Mouse (Mus musculus) MEL (cell line): ENCODE data around the gene Col6a3. TPM values are rescaled to one million over a fixed set of nuclear protein-coding genes. Genes with fewer than 3 reads are reported as not detected.

ENCODE experiments used
- DNase-seq: peaks from one replicate; pipeline ENCODE4 v3.0.0; 2011; ENCODE audit warnings: low read depth, low spot score
- H3K27ac ChIP-seq: 2 replicates; pipeline ENCODE4 v1.5.1; 2012; ENCODE audit warnings: low read depth, mild to moderate bottlenecking, control low read depth, low read length, moderate library complexity; ENCODE audit not compliant: control insufficient read depth
- H3K27me3 ChIP-seq, 2 experiments: fragments of 150-350 bp in 1 of 2; sonication (generic) in 1 of 2; 2 replicates each; pipeline ENCODE4 v1.6.1; 2012; ENCODE audit warnings: low read length in 2 of 2, mild to moderate bottlenecking in 2 of 2, improper control_type of control experiment in 1 of 2, moderate library complexity in 1 of 2; ENCODE audit not compliant: insufficient read depth in 2 of 2, control insufficient read depth in 1 of 2
- H3K36me3 ChIP-seq, 2 experiments: 2 replicates each; pipeline ENCODE4 v1.6.1; 2012 to 2014; ENCODE audit warnings: low read length in 2 of 2, improper control_type of control experiment in 1 of 2, inconsistent platforms in 1 of 2, mild to moderate bottlenecking in 1 of 2; ENCODE audit not compliant: insufficient read depth in 2 of 2, control insufficient read depth in 1 of 2
- H3K4me1 ChIP-seq, 2 experiments: fragments of 150-350 bp in 1 of 2; sonication (generic) in 1 of 2; 2 replicates each; pipeline ENCODE4 v1.6.1; 2012; ENCODE audit warnings: low read length in 2 of 2, improper control_type of control experiment in 1 of 2, mild to moderate bottlenecking in 1 of 2; ENCODE audit not compliant: insufficient read depth in 2 of 2, control insufficient read depth in 1 of 2
- H3K4me3 ChIP-seq, 2 experiments: fragments of 150-350 bp in 1 of 2; sonication (generic) in 1 of 2; 2 replicates each; pipeline ENCODE4 v1.5.1; 2012; ENCODE audit warnings: low read depth in 2 of 2, low read length in 2 of 2, mild to moderate bottlenecking in 2 of 2, moderate library complexity in 2 of 2, control low read depth in 1 of 2, improper control_type of control experiment in 1 of 2; ENCODE audit not compliant: control insufficient read depth in 1 of 2, insufficient read depth in 1 of 2
- H3K79me2 ChIP-seq: 2 replicates; pipeline ENCODE4 v1.6.1; 2012; ENCODE audit warnings: mild to moderate bottlenecking, low read length, moderate library complexity; ENCODE audit not compliant: control insufficient read depth, poor library complexity, insufficient read depth
- H3K9ac ChIP-seq: 2 replicates; pipeline ENCODE4 v1.6.1; 2012; ENCODE audit warnings: low read depth, mild to moderate bottlenecking, control low read depth, low read length, moderate library complexity; ENCODE audit not compliant: control insufficient read depth, poor library complexity, severe bottlenecking
- H3K9me3 ChIP-seq: fragments of 150-350 bp; sonication (generic); replicated peaks from 2 replicates; pipeline ENCODE4 v1.6.1; 2012; ENCODE audit warnings: mild to moderate bottlenecking, low read length, improper control_type of control experiment, moderate library complexity; ENCODE audit not compliant: insufficient read depth
- CHD1 ChIP-seq: IDR thresholded peaks from 2 replicates; pipeline ENCODE4 v1.6.1; 2012; ENCODE audit warnings: low read depth, mild to moderate bottlenecking, inconsistent platforms, low read length, improper control_type of control experiment
- CHD2 ChIP-seq: IDR thresholded peaks from 2 replicates; pipeline ENCODE4 v1.6.1; 2011; ENCODE audit warnings: low read length, improper control_type of control experiment
- CTCF ChIP-seq, 3 experiments: IDR thresholded peaks in 2 of 3; conservative IDR thresholded peaks in 1 of 3; 2 replicates each; pipeline ENCODE4 v1.5.1; 2011 to 2012; ENCODE audit warnings: low read length in 3 of 3, low read depth in 2 of 3, mild to moderate bottlenecking in 2 of 3, improper control_type of control experiment in 1 of 3, inconsistent platforms in 1 of 3, mixed read lengths in 1 of 3, moderate library complexity in 1 of 3; ENCODE audit not compliant: control insufficient read depth in 1 of 3, insufficient read depth in 1 of 3, poor library complexity in 1 of 3, severe bottlenecking in 1 of 3
- E2F4 ChIP-seq: IDR thresholded peaks from 2 replicates; pipeline ENCODE4 v1.6.1; 2011; ENCODE audit warnings: low read depth, low read length, improper control_type of control experiment, borderline replicate concordance
- ELF1 ChIP-seq: IDR thresholded peaks from 2 replicates; pipeline ENCODE4 v1.6.1; 2014; ENCODE audit warnings: low read depth, mild to moderate bottlenecking, inconsistent platforms, low read length, improper control_type of control experiment, moderate library complexity
- EP300 ChIP-seq, 2 experiments: IDR thresholded peaks; 2 replicates each; pipeline ENCODE4 v1.6.1; 2011; ENCODE audit warnings: improper control_type of control experiment in 2 of 2, low read length in 2 of 2, low read depth in 1 of 2, mild to moderate bottlenecking in 1 of 2
- ETS1 ChIP-seq: IDR thresholded peaks from 2 replicates; pipeline ENCODE4 v1.6.1; 2012; ENCODE audit warnings: low read depth, mild to moderate bottlenecking, inconsistent platforms, low read length, improper control_type of control experiment, moderate library complexity
- GABPA ChIP-seq: IDR thresholded peaks from 2 replicates; pipeline ENCODE4 v1.6.1; 2012; ENCODE audit warnings: low read depth, mild to moderate bottlenecking, inconsistent platforms, low read length, improper control_type of control experiment, moderate library complexity
- HCFC1 ChIP-seq: IDR thresholded peaks from 2 replicates; pipeline ENCODE4 v1.6.1; 2012; ENCODE audit warnings: low read depth, mild to moderate bottlenecking, inconsistent platforms, low read length, improper control_type of control experiment, moderate library complexity
- MAFK ChIP-seq: IDR thresholded peaks from 2 replicates; pipeline ENCODE4 v1.6.1; 2011; ENCODE audit warnings: low read depth, mild to moderate bottlenecking, low read length, improper control_type of control experiment, borderline replicate concordance
- MAX ChIP-seq: IDR thresholded peaks from 2 replicates; pipeline ENCODE4 v1.6.1; 2011; ENCODE audit warnings: low read length, improper control_type of control experiment
- MAZ ChIP-seq: IDR thresholded peaks from 2 replicates; pipeline ENCODE4 v1.6.1; 2012; ENCODE audit warnings: low read depth, mild to moderate bottlenecking, inconsistent platforms, low read length, improper control_type of control experiment
- MEF2A ChIP-seq: IDR thresholded peaks from 2 replicates; pipeline ENCODE4 v1.6.1; 2014; ENCODE audit warnings: low read depth, mild to moderate bottlenecking, inconsistent platforms, low read length, improper control_type of control experiment; ENCODE audit not compliant: poor library complexity, insufficient replicate concordance, severe bottlenecking; ENCODE audit errors: extremely low read depth
- MYB ChIP-seq: IDR thresholded peaks from 2 replicates; pipeline ENCODE4 v1.6.1; 2011; ENCODE audit warnings: mild to moderate bottlenecking, low read depth, low read length, improper control_type of control experiment
- MYC ChIP-seq: IDR thresholded peaks from 2 replicates; pipeline ENCODE4 v1.6.1; 2011; ENCODE audit warnings: low read depth, mild to moderate bottlenecking, low read length, improper control_type of control experiment, moderate library complexity
- RAD21 ChIP-seq: IDR thresholded peaks from 2 replicates; pipeline ENCODE4 v1.6.1; 2011; ENCODE audit warnings: mild to moderate bottlenecking, low read depth, low read length, improper control_type of control experiment
- TAL1 ChIP-seq: IDR thresholded peaks from 2 replicates; pipeline ENCODE4 v1.6.1; 2012; ENCODE audit warnings: mild to moderate bottlenecking, inconsistent platforms, low read length, moderate library complexity, mixed read lengths
- USF1 ChIP-seq: IDR thresholded peaks from 2 replicates; pipeline ENCODE4 v1.6.1; 2014; ENCODE audit warnings: low read depth, mild to moderate bottlenecking, inconsistent platforms, low read length, improper control_type of control experiment, moderate library complexity
- USF2 ChIP-seq, 2 experiments: IDR thresholded peaks; 2 replicates each; pipeline ENCODE4 v1.6.1; 2011 to 2012; ENCODE audit warnings: improper control_type of control experiment in 2 of 2, low read length in 2 of 2, borderline replicate concordance in 1 of 2, inconsistent platforms in 1 of 2, low read depth in 1 of 2, mild to moderate bottlenecking in 1 of 2; ENCODE audit not compliant: insufficient read depth in 1 of 2
- ZC3H11A ChIP-seq: IDR thresholded peaks from 2 replicates; pipeline ENCODE4 v1.6.1; 2012; ENCODE audit warnings: low read depth, mild to moderate bottlenecking, inconsistent platforms, low read length, improper control_type of control experiment
- ZNF384 ChIP-seq: IDR thresholded peaks from 2 replicates; pipeline ENCODE4 v1.6.1; 2012; ENCODE audit warnings: low read depth, mild to moderate bottlenecking, inconsistent platforms, low read length, improper control_type of control experiment
- polyA plus RNA-seq, 2 experiments: library from polyadenylated mRNA; stranded (reverse) in 1 of 2; unstranded in 1 of 2; fragments of >175 nt in 1 of 2; fragments of >200 nt in 1 of 2; gene quantifications; 2 replicates each; pipeline versions ENCODE4 v1.2.1 to v1.2.4; 2012; ENCODE audit warnings: low replicate concordance in 2 of 2, low read depth in 1 of 2; ENCODE audit not compliant: insufficient read length in 2 of 2, insufficient read depth in 1 of 2, missing spikeins in 1 of 2
- total RNA-seq: library from RNA; depleted of rRNA; stranded (reverse); fragments of 300-350 nt; gene quantifications from 2 replicates; pipeline ENCODE4 v1.2.3, GENCODE M21; 2012

The Col6a3 gene
- total and polyA plus RNA-seq, 3 experiments = not detected

- TF ChIP-seq ZNF384 = no peak
- no peak for TF ChIP-seq HCFC1
- TF ChIP-seq MYB = no peak
- no peak for TF ChIP-seq EP300 (IDR thresholded peaks at IDR 0.05; ENCODE audit: low read depth in 1 of 2, low read length in 2 of 2)
- TF ChIP-seq RAD21 = no peak
- TF ChIP-seq MYC = no peak
- TF ChIP-seq ETS1 = no peak
- TF ChIP-seq MAFK = no peak
- TF ChIP-seq ELF1 = no peak
- TF ChIP-seq MAZ = no peak
- no peak for TF ChIP-seq CHD2
- no peak for TF ChIP-seq CTCF (IDR thresholded peaks at IDR 0.05 in 2 of 3, conservative IDR thresholded peaks at IDR 0.05 in 1 of 3; ENCODE audit: control insufficient read depth in 1 of 3, insufficient read depth in 1 of 3, low read depth in 2 of 3, low read length in 3 of 3, poor library complexity in 1 of 3, severe bottlenecking in 1 of 3)
- TF ChIP-seq MEF2A = no peak
- no peak for TF ChIP-seq CHD1
- TF ChIP-seq USF2 (IDR thresholded peaks at IDR 0.05; ENCODE audit: borderline replicate concordance in 1 of 2, insufficient read depth in 1 of 2, low read depth in 1 of 2, low read length in 2 of 2) = no peak
- no peak for DNase-seq
- Histone ChIP-seq H3K9ac (no peak overlapping the region), H3K4me3 (no peak overlapping the region), H3K9me3 (no peaks in the 10 kb centered on the region; the same call in 1 of the 2 replicates), H3K36me3 (no peaks in the 10 kb centered on the region), H3K4me1 (no peaks in the 10 kb centered on the region), H3K27ac (no peak overlapping the region), H3K27me3 (no peaks in the 10 kb centered on the region), H3K79me2 (no peaks in the 10 kb centered on the region)
Observed at GRCm38 (mm10) chr1:90771172-90771571, 72.6 kb downstream of the Col6a3 start.

DNA sequence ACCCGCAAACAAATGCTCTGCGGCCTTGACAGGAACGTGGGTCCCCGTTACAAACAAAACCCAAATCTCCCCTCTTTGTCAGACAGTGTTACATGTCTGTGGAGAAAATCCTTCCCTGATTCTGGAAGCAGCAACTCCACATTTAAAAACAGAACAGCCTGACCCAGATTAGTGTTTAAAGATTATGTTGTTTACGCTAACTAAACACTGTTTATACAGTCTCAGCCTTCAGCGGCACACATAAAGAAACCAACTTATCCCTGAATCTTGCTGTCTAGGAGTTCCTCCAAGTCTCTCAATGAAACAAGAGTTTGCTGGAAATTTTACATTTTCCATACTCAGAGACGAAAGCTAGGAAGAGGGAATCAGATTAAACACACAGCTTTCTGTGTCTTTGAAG is 73.7 kb downstream of the Col6a3 start:
- no peak for DNase-seq
- Histone ChIP-seq H3K4me1 (no peaks in the 10 kb centered on the region), H3K4me3 (no peak overlapping the region), H3K27me3 (no peaks in the 10 kb centered on the region), H3K9me3 (no peaks in the 10 kb centered on the region), H3K9ac (no peak overlapping the region), H3K79me2 (no peaks in the 10 kb centered on the region), H3K27ac (no peak overlapping the region), H3K36me3 (no peaks in the 10 kb centered on the region)
- TF ChIP-seq TAL1 = no peak
- no peak for TF ChIP-seq USF1
- TF ChIP-seq MAX = no peak
- no peak for TF ChIP-seq ZC3H11A
- TF ChIP-seq GABPA = no peak
- no peak for TF ChIP-seq E2F4
- TF ChIP-seq ETS1 = no peak
